Mouse (Mus musculus) midbrain, embryonic 13.5 days (tissue): ENCODE measurements around the gene Spata13. TPM values are rescaled to one million over a fixed set of nuclear protein-coding genes. Genes with fewer than 3 reads are reported as not detected.
A peak's percentile ranks its signal among the peaks of the same experiment; 100 is the strongest.

ENCODE experiments used
- ATAC-seq: fragments of 200-750 bp; cut with Nextera tagmentation; 2 replicates; pipeline ENCODE4 v1.8.0; 2017; ENCODE audit warnings: mild to moderate bottlenecking, moderate TSS enrichment, moderate library complexity
- H3K27ac ChIP-seq: fragments of 300-500 bp; sonication (generic); 2 replicates; pipeline ENCODE4 v1.5.1; 2015; ENCODE audit warnings: inconsistent platforms, mild to moderate bottlenecking, moderate library complexity
- H3K27me3 ChIP-seq: fragments of 300-500 bp; sonication (generic); 2 replicates; pipeline ENCODE4 v1.6.1; 2015; ENCODE audit warnings: mild to moderate bottlenecking, inconsistent platforms
- H3K36me3 ChIP-seq: fragments of 300-500 bp; sonication (generic); 2 replicates; pipeline ENCODE4 v1.6.1; 2015; ENCODE audit warnings: mild to moderate bottlenecking, inconsistent platforms
- H3K4me1 ChIP-seq: fragments of 300-500 bp; sonication (generic); replicated peaks from 2 replicates; pipeline ENCODE4 v1.6.1; 2015; ENCODE audit warnings: inconsistent platforms
- H3K4me2 ChIP-seq: fragments of 300-500 bp; sonication (generic); replicated peaks from 2 replicates; pipeline ENCODE4 v1.6.1; 2015; ENCODE audit warnings: moderate library complexity, mild to moderate bottlenecking, inconsistent platforms
- H3K4me3 ChIP-seq: fragments of 300-500 bp; sonication (generic); replicated peaks from 2 replicates; pipeline ENCODE4 v1.5.1; 2015; ENCODE audit warnings: mild to moderate bottlenecking, inconsistent platforms
- H3K9ac ChIP-seq: fragments of 300-500 bp; sonication (generic); replicated peaks from 2 replicates; pipeline ENCODE4 v1.6.1; 2015; ENCODE audit warnings: mild to moderate bottlenecking, inconsistent platforms
- H3K9me3 ChIP-seq: fragments of 300-500 bp; sonication (generic); 2 replicates; pipeline ENCODE4 v1.6.1; 2016; ENCODE audit warnings: mild to moderate bottlenecking, inconsistent platforms
- WGBS: fragments of 180-500 bp; shearing (Covaris S2); methylation state at CpG from one replicate; pipeline ENCODE4 v1.1.7; 2015; 5-methylcytosine and 5-hydroxymethylcytosine counted together
- polyA plus RNA-seq: library from polyadenylated mRNA; unstranded; fragments of >200 nt; fragmentation: Nextera tagmentation; extraction: Ambion mirVana; gene quantifications from 2 replicates; pipeline ENCODE4 v1.2.1, GENCODE M21; 2015

The Spata13 gene
- polyA plus RNA-seq, 1 experiment from 2014 or later, result 47.4 TPM

- Histone ChIP-seq H3K27me3 (no peaks in the 10 kb centered on the region), H3K4me3 (no peak overlapping the region), H3K4me1 (peaks cover 76% of the 10 kb centered on the region), H3K9ac (no peak overlapping the region), H3K9me3 (no peaks in the 10 kb centered on the region), H3K27ac (peak overlapping the region; percentile 45; the same call in 1 of the 2 replicates), H3K36me3 (0 out of 2 replicates have a peak, but pooled peaks cover 4% of the 10 kb centered on the region), H3K4me2 (no peak overlapping the region)
- no peak for ATAC-seq
- WGBS, result 46% methylated on average over 7 of the region's 7 CpGs
Observed at GRCm38 (mm10) chr14:60687241-60687640, 53.4 kb downstream of the Spata13 start.

- Histone ChIP-seq H3K27me3 (no peaks in the 10 kb centered on the region), H3K4me2 (no peak overlapping the region), H3K27ac (no peak overlapping the region), H3K9me3 (no peaks in the 10 kb centered on the region), H3K9ac (no peak overlapping the region), H3K36me3 (0 out of 2 replicates have a peak, but pooled peaks cover 4% of the 10 kb centered on the region), H3K4me1 (peaks cover 74% of the 10 kb centered on the region), H3K4me3 (no peak overlapping the region)
- WGBS, result 39% methylated on average over 7 of the region's 7 CpGs
- ATAC-seq, result peak; percentile 57
Observed at GRCm38 (mm10) chr14:60688509-60689205, 54.9 kb downstream of the Spata13 start.

- Histone ChIP-seq H3K9me3 (no peaks in the 10 kb centered on the region), H3K27ac (no peak overlapping the region), H3K36me3 (0 out of 2 replicates have a peak, but pooled peaks cover 4% of the 10 kb centered on the region), H3K4me3 (no peak overlapping the region), H3K9ac (no peak overlapping the region), H3K4me2 (no peak overlapping the region), H3K4me1 (peaks cover 75% of the 10 kb centered on the region), H3K27me3 (no peaks in the 10 kb centered on the region)
- ATAC-seq, result no peak
- WGBS, result 87% methylated on average over 5 of the region's 5 CpGs
Observed at GRCm38 (mm10) chr14:60689768-60690167, 56.0 kb downstream of the Spata13 start.

GRCm38 (mm10) chr14:60690631-60691030, 56.8 kb downstream of the Spata13 start:
- 20% methylated on average over 7 of the region's 7 CpGs for WGBS
- Histone ChIP-seq H3K36me3 (0 out of 2 replicates have a peak, but pooled peaks cover 4% of the 10 kb centered on the region), H3K27me3 (no peaks in the 10 kb centered on the region), H3K9me3 (no peaks in the 10 kb centered on the region), H3K27ac (no peak overlapping the region), H3K9ac (no peak overlapping the region), H3K4me3 (no peak overlapping the region), H3K4me2 (no peak overlapping the region), H3K4me1 (peaks cover 75% of the 10 kb centered on the region)
- ATAC-seq, result no peak

- no peak overlapping the region for H3K9ac ChIP-seq
- H3K4me3 ChIP-seq, result no peak overlapping the region
- no peaks in the 10 kb centered on the region for H3K9me3 ChIP-seq
- WGBS, result 49% methylated on average over 11 of the region's 11 CpGs
- 0 out of 2 replicates have a peak, but pooled peaks cover 4% of the 10 kb centered on the region for H3K36me3 ChIP-seq
- peak overlapping the region; percentile 12; the same call in 1 of the 2 replicates for H3K27ac ChIP-seq
- H3K4me1 ChIP-seq, result peaks cover 59% of the 10 kb centered on the region
- H3K27me3 ChIP-seq, result no peaks in the 10 kb centered on the region
- no peak overlapping the region for H3K4me2 ChIP-seq
- no peak for ATAC-seq
Observed at GRCm38 (mm10) chr14:60693122-60693536, 59.3 kb downstream of the Spata13 start.

- WGBS, result 81% methylated on average over 5 of the region's 5 CpGs
- Histone ChIP-seq H3K4me1 (peaks cover 55% of the 10 kb centered on the region), H3K4me3 (no peak overlapping the region), H3K27me3 (no peaks in the 10 kb centered on the region), H3K36me3 (0 out of 2 replicates have a peak, but pooled peaks cover 4% of the 10 kb centered on the region), H3K9ac (no peak overlapping the region), H3K4me2 (no peak overlapping the region), H3K9me3 (no peaks in the 10 kb centered on the region), H3K27ac (0 out of 2 replicates have a peak overlapping the region, but pooled peaks have one; percentile 20)
- ATAC-seq, result no peak
Observed at GRCm38 (mm10) chr14:60693666-60694065, 59.9 kb downstream of the Spata13 start.

GRCm38 (mm10) chr14:60694215-60694997, 60.6 kb downstream of the Spata13 start:
- no peaks in the 10 kb centered on the region for H3K9me3 ChIP-seq
- H3K9ac ChIP-seq, result no peak overlapping the region
- H3K4me1 ChIP-seq, result peaks cover 50% of the 10 kb centered on the region
- H3K27me3 ChIP-seq, result no peaks in the 10 kb centered on the region
- WGBS, result 80% methylated on average over 14 of the region's 14 CpGs
- H3K4me3 ChIP-seq, result no peak overlapping the region
- 0 out of 2 replicates have a peak overlapping the region, but pooled peaks have one; percentile 20 for H3K27ac ChIP-seq
- H3K4me2 ChIP-seq, result no peak overlapping the region
- ATAC-seq, result no peak
- H3K36me3 ChIP-seq, result 0 out of 2 replicates have a peak, but pooled peaks cover 4% of the 10 kb centered on the region

GRCm38 (mm10) chr14:60697351-60697750, 63.5 kb downstream of the Spata13 start:
- H3K27me3 ChIP-seq, result no peaks in the 10 kb centered on the region
- no peak overlapping the region for H3K4me2 ChIP-seq
- no peak overlapping the region for H3K27ac ChIP-seq
- no peak overlapping the region for H3K4me3 ChIP-seq
- peaks cover 23% of the 10 kb centered on the region for H3K4me1 ChIP-seq
- no peaks in the 10 kb centered on the region for H3K36me3 ChIP-seq
- 77% methylated on average over 8 of the region's 8 CpGs for WGBS
- no peak overlapping the region for H3K9ac ChIP-seq
- no peak for ATAC-seq
- H3K9me3 ChIP-seq, result no peaks in the 10 kb centered on the region

GRCm38 (mm10) chr14:60698980-60699379, 65.2 kb downstream of the Spata13 start:
- no peak for ATAC-seq
- Histone ChIP-seq H3K9ac (no peak overlapping the region), H3K27me3 (no peaks in the 10 kb centered on the region), H3K36me3 (no peaks in the 10 kb centered on the region), H3K4me2 (no peak overlapping the region), H3K9me3 (no peaks in the 10 kb centered on the region), H3K4me3 (no peak overlapping the region), H3K4me1 (peaks cover 8% of the 10 kb centered on the region), H3K27ac (peak overlapping the region; percentile 26; the same call in 1 of the 2 replicates)
- 80% methylated on average over 10 of the region's 10 CpGs for WGBS

GRCm38 (mm10) chr14:60702377-60703140, 68.8 kb downstream of the Spata13 start:
- H3K4me3 ChIP-seq, result no peak overlapping the region
- no peak overlapping the region for H3K9ac ChIP-seq
- WGBS, result 83% methylated on average over 10 of the region's 10 CpGs
- no peaks in the 10 kb centered on the region for H3K9me3 ChIP-seq
- no peak overlapping the region for H3K4me2 ChIP-seq
- no peaks in the 10 kb centered on the region for H3K27me3 ChIP-seq
- H3K27ac ChIP-seq, result no peak overlapping the region
- H3K4me1 ChIP-seq, result 0 out of 2 replicates have a peak, but pooled peaks cover 9% of the 10 kb centered on the region
- no peak for ATAC-seq
- H3K36me3 ChIP-seq, result no peaks in the 10 kb centered on the region

- Histone ChIP-seq H3K4me3 (no peak overlapping the region), H3K27ac (no peak overlapping the region)
- WGBS, result 88% methylated on average over 6 of the region's 6 CpGs
Observed at GRCm38 (mm10) chr14:60704510-60704909, 70.7 kb downstream of the Spata13 start.

More at GRCm38 (mm10) chr14:60704510-60704909, 70.7 kb downstream of the Spata13 start:
- no peak overlapping the region for H3K4me2 ChIP-seq
- no peaks in the 10 kb centered on the region for H3K27me3 ChIP-seq
- ATAC-seq, result no peak
- H3K4me1 ChIP-seq, result 0 out of 2 replicates have a peak, but pooled peaks cover 5% of the 10 kb centered on the region
- no peaks in the 10 kb centered on the region for H3K9me3 ChIP-seq
- H3K9ac ChIP-seq, result no peak overlapping the region
- peaks cover 7% of the 10 kb centered on the region for H3K36me3 ChIP-seq
